Mouse (Mus musculus) cortical plate, adult 2 months (tissue): ENCODE data around the gene Elmo3.
A peak's percentile ranks its signal among the peaks of the same experiment; 100 is the strongest.

ENCODE experiments used
- CTCF ChIP-seq: fragments of 200-500 bp; IDR thresholded peaks from 2 replicates; pipeline ENCODE4 v1.5.1; 2011; ENCODE audit warnings: mild to moderate bottlenecking, control low read depth, low read length; ENCODE audit not compliant: insufficient read depth; ENCODE audit errors: extremely low read depth
- POLR2A ChIP-seq: fragments of 200-500 bp; IDR thresholded peaks from 2 replicates; pipeline ENCODE4 v1.6.1; 2011; ENCODE audit warnings: mild to moderate bottlenecking, low read length, control low read depth; ENCODE audit not compliant: insufficient read depth; ENCODE audit errors: extremely low read depth

DNA sequence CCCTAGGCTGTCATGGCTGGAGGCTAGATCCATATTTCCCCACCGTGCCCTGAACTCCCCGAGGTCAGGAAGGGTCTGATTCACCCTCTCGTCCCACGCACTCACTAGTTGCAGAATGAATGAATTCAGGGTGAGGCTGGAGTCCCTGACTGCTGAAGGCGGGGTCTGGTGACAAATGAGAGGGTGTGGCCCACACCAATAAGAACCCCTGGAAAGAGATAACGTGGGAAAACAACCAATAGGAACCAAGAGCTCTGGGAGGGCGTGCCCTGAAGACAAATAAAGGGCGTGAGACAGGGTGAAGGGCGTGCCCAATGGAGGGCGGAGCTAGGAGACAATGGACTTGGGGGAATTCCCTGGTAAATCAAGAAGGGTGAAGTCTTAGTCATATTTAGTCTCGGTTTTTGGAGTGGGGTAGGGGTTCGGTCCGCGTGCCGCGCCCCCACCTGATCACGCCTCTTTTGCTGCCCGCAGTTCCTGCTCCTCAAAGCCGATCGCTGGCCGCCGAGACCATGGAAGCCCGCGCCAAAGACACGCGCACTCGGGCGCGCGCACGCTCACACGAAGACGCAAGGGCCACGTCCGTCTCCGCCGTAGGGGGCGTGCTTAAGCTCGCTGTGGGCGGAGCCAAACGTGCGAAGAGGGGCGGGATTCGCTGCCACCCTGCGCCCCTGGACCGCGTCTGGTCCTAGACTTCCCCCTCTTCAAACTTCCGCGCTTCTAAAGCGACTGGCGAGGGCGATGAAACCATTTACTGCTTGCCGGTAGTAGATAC is 16.3 kb upstream of the Elmo3 start:
- TF ChIP-seq POLR2A (peak; percentile 58; the same call in 1 of the 2 replicates), CTCF (no peak)
